Mouse (Mus musculus) MEL (cell line): ENCODE data around the gene Cfap43.

Experiments
- EP300 ChIP-seq, 2 experiments: IDR thresholded peaks; 2 replicates each; pipeline ENCODE4 v1.6.1; 2011; ENCODE audit warnings: improper control_type of control experiment in 2 of 2, low read length in 2 of 2, low read depth in 1 of 2, mild to moderate bottlenecking in 1 of 2
- GABPA ChIP-seq: IDR thresholded peaks from 2 replicates; pipeline ENCODE4 v1.6.1; 2012; ENCODE audit warnings: low read depth, mild to moderate bottlenecking, inconsistent platforms, low read length, improper control_type of control experiment, moderate library complexity
- POLR2A ChIP-seq, 2 experiments: IDR thresholded peaks; 2 replicates each; pipeline ENCODE4 v1.6.1; 2011 to 2012; ENCODE audit warnings: low read length in 2 of 2, mild to moderate bottlenecking in 2 of 2, control low read depth in 1 of 2, improper control_type of control experiment in 1 of 2, low read depth in 1 of 2, moderate library complexity in 1 of 2; ENCODE audit not compliant: control insufficient read depth in 1 of 2, insufficient read depth in 1 of 2, poor library complexity in 1 of 2

- TF ChIP-seq POLR2A (IDR thresholded peaks at IDR 0.05; ENCODE audit: control insufficient read depth in 1 of 2, insufficient read depth in 1 of 2, low read depth in 1 of 2, low read length in 2 of 2, poor library complexity in 1 of 2) (no peak), EP300 (IDR thresholded peaks at IDR 0.05; ENCODE audit: low read depth in 1 of 2, low read length in 2 of 2) (no peak), GABPA (no peak)
Measured at GRCm38 (mm10) chr19:47713457-47713856, 205.6 kb downstream of the Cfap43 start.
